9 mouse cellular contexts compared by ENCODE assay signal in the genomic region with DNA sequence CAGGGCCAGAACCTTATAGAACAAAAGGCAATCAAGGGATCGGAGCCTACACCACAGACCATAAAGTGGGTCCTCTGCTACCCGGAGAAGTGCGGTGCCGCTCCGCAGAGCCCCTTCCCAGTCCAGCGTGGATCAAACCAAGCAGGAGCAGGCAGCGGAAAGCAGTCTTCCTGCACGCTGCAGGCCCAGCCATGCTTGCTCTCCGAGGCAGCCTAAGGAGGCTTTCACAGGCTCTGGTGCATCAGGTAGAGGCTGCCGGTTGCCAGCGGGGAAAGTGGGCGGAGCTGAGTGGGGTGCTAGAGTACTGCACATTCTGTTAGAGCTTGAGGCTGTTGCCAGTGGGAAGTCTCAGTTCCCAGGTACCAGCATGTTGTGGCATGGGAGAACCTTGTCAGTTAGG. TPM values are rescaled to one million over a fixed set of nuclear protein-coding genes. Genes with fewer than 3 reads are reported as not detected.
A peak's percentile ranks its signal among the peaks of the same experiment; 100 is the strongest.
DNase-seq lines count a peak whose midpoint lies in the region; ATAC-seq lines count a peak whose summit lies in the region.
"Had no signal": no experiment of that assay in that cellular context is flagged by ENCODE, and none has a peak within 500 bp of the region (broad histone marks: within the 10 kb centered on the region; RNA-seq: fewer than 3 reads in every experiment).

A gene (plus strand): TSS at position 25 of the 400 bp plus-strand sequence.

- no peaks in the 10 kb centered on the region for H3K9me3 ChIP-seq in lung, embryonic 15.5 days
- no peaks in the 10 kb centered on the region for H3K9me3 ChIP-seq in forebrain, embryonic 14.5 days (replicated peaks; ENCODE audit: control insufficient read depth, low read length)
- no peaks in the 10 kb centered on the region for H3K9me3 ChIP-seq in limb, embryonic 10.5 days (replicated peaks)

- no peaks in the 10 kb centered on the region for H3K36me3 ChIP-seq in lung, embryonic 15.5 days
- H3K36me3 ChIP-seq in forebrain, embryonic 14.5 days (ENCODE audit: control insufficient read depth, insufficient read depth, low read length) = no peaks in the 10 kb centered on the region
- H3K36me3 ChIP-seq in limb, embryonic 10.5 days = no peaks in the 10 kb centered on the region

- ATAC-seq in lung, embryonic 15.5 days (ENCODE audit: borderline replicate concordance, extremely low read depth, low FRiP score, low TSS enrichment) = 0 out of 2 replicates have a peak, but pooled peaks have one; percentile 35
- ATAC-seq in forebrain, embryonic 14.5 days = 0 out of 2 replicates have a peak, but pooled peaks have one; percentile 23

- no peak within 1 kb of the TSS for H3K27ac ChIP-seq in lung, embryonic 15.5 days
- no peak within 1 kb of the TSS for H3K27ac ChIP-seq in forebrain, embryonic 14.5 days (ENCODE audit: low read depth, low read length)
- peak within 1 kb of the TSS; percentile 66; the same call in 1 of the 2 replicates for H3K27ac ChIP-seq in limb, embryonic 10.5 days

- H3K4me2 ChIP-seq in lung, embryonic 15.5 days = peak within 1 kb of the TSS; percentile 43
- peak within 1 kb of the TSS; percentile 36 for H3K4me2 ChIP-seq in forebrain, embryonic 14.5 days (ENCODE audit: low read length)

- H3K27me3 ChIP-seq in lung, embryonic 15.5 days = no peaks in the 10 kb centered on the region
- no peaks in the 10 kb centered on the region for H3K27me3 ChIP-seq in forebrain, embryonic 14.5 days (replicated peaks; ENCODE audit: control insufficient read depth, insufficient read depth, low read length)
- H3K27me3 ChIP-seq in limb, embryonic 10.5 days (ENCODE audit: low read depth, poor library complexity, severe bottlenecking) = no peaks in the 10 kb centered on the region

- WGBS in lung, embryonic 15.5 days = 19% methylated on average over 12 of the region's 12 CpGs
- 23% methylated on average over 12 of the region's 12 CpGs for WGBS in forebrain, embryonic 14.5 days
- 30% methylated on average over 12 of the region's 12 CpGs for WGBS in limb, embryonic 10.5 days

- no peak for DNase-seq in lung, postnatal 25 days (ENCODE audit: low spot score)
- DNase-seq in forebrain, embryonic 14.5 days (ENCODE audit: low spot score) = peak; percentile 23
- peak; percentile 48 for DNase-seq in limb, embryonic 10.5 days (ENCODE audit: low spot score)
- peak; percentile 13 for DNase-seq in retina, embryonic 14.5 days (ENCODE audit: low spot score)
- DNase-seq in cerebellum, adult 11 months = no peak
- no peak for DNase-seq in cerebellum, postnatal 36 days
- DNase-seq in cerebellum, adult 8-10 months = no peak

- no peaks in the 10 kb centered on the region for H3K4me1 ChIP-seq in lung, embryonic 15.5 days
- no peaks in the 10 kb centered on the region for H3K4me1 ChIP-seq in forebrain, embryonic 14.5 days (ENCODE audit: control insufficient read depth, insufficient read depth, low read length)
- peaks cover 6% of the 10 kb centered on the region for H3K4me1 ChIP-seq in limb, embryonic 10.5 days

- no peak within 1 kb of the TSS for H3K9ac ChIP-seq in lung, embryonic 15.5 days
- peak within 1 kb of the TSS; percentile 37 for H3K9ac ChIP-seq in forebrain, embryonic 14.5 days (ENCODE audit: low read length)

- H3K4me3 ChIP-seq in lung, embryonic 15.5 days = no peak within 1 kb of the TSS
- H3K4me3 ChIP-seq in forebrain, embryonic 14.5 days (ENCODE audit: low read depth, low read length) = no peak within 1 kb of the TSS
- peak within 1 kb of the TSS; percentile 43 for H3K4me3 ChIP-seq in limb, embryonic 10.5 days

RNA-seq across cellular contexts. Expression of the gene that starts here (rescaled TPM):
- not detected in 2 replicates for polyA plus RNA-seq in lung, embryonic 15.5 days (2015; fragmentation: Nextera tagmentation; extraction: Ambion mirVana)
- not detected in 2 replicates for polyA plus RNA-seq in forebrain, embryonic 14.5 days (2014; fragmentation: Nextera tagmentation; extraction: Ambion mirVana)
- not detected in 2 replicates for polyA plus RNA-seq in limb, embryonic 10.5 days (2016; fragmentation: Nextera tagmentation; extraction: Ambion mirVana)
- polyA plus RNA-seq: large intestine, adult 2 months had no signal

Comparison
In these comparisons a context has a peak if more than half of its experiments do, and no peak if none do; other contexts are left out.
1. Peak in ATAC-seq and H3K4me2 ChIP-seq in lung, embryonic 15.5 days; RNA of the gene not detected or under 1 TPM.
2. Peak in DNase-seq, ATAC-seq, H3K9ac ChIP-seq and H3K4me2 ChIP-seq in forebrain, embryonic 14.5 days; RNA of the gene not detected or under 1 TPM.
3. Peak in DNase-seq, H3K4me3 ChIP-seq and H3K27ac ChIP-seq in limb, embryonic 10.5 days; RNA of the gene not detected or under 1 TPM.